ENCODE assay signal across 8 mouse cellular contexts in genomic region chr16:31664287-31664597, GRCm38 (mm10). TPM values are rescaled to one million over a fixed set of nuclear protein-coding genes. Genes with fewer than 3 reads are reported as not detected.
DNase-seq lines count a peak whose midpoint lies in the region; ATAC-seq and TF ChIP-seq lines count a peak whose summit lies in the region.

No protein-coding gene starts in this region.

- no peaks in the 10 kb centered on the region for H3K27me3 ChIP-seq in cerebellum, adult 2 months (ENCODE audit: control insufficient read depth, insufficient read depth, low read length)
- peaks cover 23% of the 10 kb centered on the region for H3K27me3 ChIP-seq in liver, embryonic 12.5 days (replicated peaks)

- ATAC-seq in liver, embryonic 12.5 days: peak; percentile 58

- peak overlapping the region; percentile 96 for H3K4me3 ChIP-seq in cerebellum, adult 2 months (replicated peaks; ENCODE audit: insufficient read depth, low read depth, low read length)
- H3K4me3 ChIP-seq in liver, embryonic 12.5 days: peak overlapping the region; percentile 95

- H3K4me1 ChIP-seq in cerebellum, adult 2 months (ENCODE audit: control insufficient read depth, insufficient read depth, low read length): peaks cover 5% of the 10 kb centered on the region; the same call in 1 of the 2 replicates
- H3K4me1 ChIP-seq in liver, embryonic 12.5 days: peaks cover 43% of the 10 kb centered on the region

- peak overlapping the region; percentile 77 for H3K4me2 ChIP-seq in liver, embryonic 12.5 days

- no peaks in the 10 kb centered on the region for H3K9me3 ChIP-seq in liver, embryonic 12.5 days (replicated peaks)

- H3K27ac ChIP-seq in cerebellum, adult 2 months (ENCODE audit: insufficient read depth, low read length): peak overlapping the region; percentile 59
- peak overlapping the region; percentile 92 for H3K27ac ChIP-seq in liver, embryonic 12.5 days

- no peak for TF ChIP-seq POLR2A in cerebellum, adult 2 months (IDR thresholded peaks at IDR 0.05; ENCODE audit: borderline replicate concordance, insufficient read depth, low read length)

- no peak for DNase-seq in cerebellum, adult 2 months
- DNase-seq in cerebellum, postnatal 10 days: no peak
- peak; percentile 67 for DNase-seq in thymus, postnatal 14 days
- no peak for DNase-seq in thymus, postnatal 36 days
- DNase-seq in right cerebral cortex, adult 2 months (ENCODE audit: low spot score in 2 of 2): no peak
- DNase-seq in cerebellum, adult 9-10 months: no peak
- DNase-seq in layer of hippocampus, postnatal 36 days: no peak

- peak overlapping the region; percentile 98 for H3K9ac ChIP-seq in liver, embryonic 12.5 days

- peaks cover 28% of the 10 kb centered on the region for H3K36me3 ChIP-seq in liver, embryonic 12.5 days

- TF ChIP-seq CTCF in cerebellum, adult 2 months (IDR thresholded peaks at IDR 0.05; ENCODE audit: borderline replicate concordance, insufficient read depth, low read depth, low read length): no peak

- under 1% methylated on average over 34 of the region's 36 CpGs for WGBS in cerebellum, adult 2 months
- WGBS in liver, embryonic 12.5 days (ENCODE audit: insufficient replicate concordance): 0% methylated on average over 20 of the region's 36 CpGs

RNA-seq across cellular contexts. Expression of gene Dlg1, which starts 1.0 kb away (rescaled TPM):
- polyA plus RNA-seq in cerebellum, adult 2 months (2012; rRNA removed): 82.2 and 85.9 TPM in 2 replicates
- polyA plus RNA-seq in liver, embryonic 12.5 days (2016; fragmentation: Nextera tagmentation; extraction: Ambion mirVana): 19.5 and 20.5 TPM in 2 replicates
- 10 to 100 TPM; 84.0 to 86.3 TPM for total RNA-seq in layer of hippocampus, postnatal 36 days (2021)
